Mouse (Mus musculus): ENCODE data around the gene Gm20696. TPM values are rescaled to one million over a fixed set of nuclear protein-coding genes. Genes with fewer than 3 reads are reported as not detected.
A peak's percentile ranks its signal among the peaks of the same experiment; 100 is the strongest.

Gene Gm20696
- total and polyA plus RNA-seq, 3 experiments, result 0.59 TPM; not detected in 2

GRCm38 (mm10) chr6:99374448-99375271 lies 291.9 kb downstream of the Gm20696 start:
- Histone ChIP-seq H3K9ac (ENCODE audit: insufficient read depth, low read depth) (no peak overlapping the region; the same call in 1 of the 2 replicates), H3K9me3 (replicated peaks; ENCODE audit: low read length) (no peaks in the 10 kb centered on the region), H3K36me3 (replicated peaks in 1 of 2; ENCODE audit: control insufficient read depth in 1 of 2, insufficient read depth in 1 of 2, low read length in 1 of 2) (no peaks in the 10 kb centered on the region), H3K4me3 (replicated peaks in 1 of 3; ENCODE audit: low read depth in 2 of 3, low read length in 2 of 3, poor library complexity in 1 of 3) (no peak overlapping the region), H3K27me3 (replicated peaks) (no peaks in the 10 kb centered on the region), H3K27ac (ENCODE audit: insufficient read depth, low read depth) (no peak overlapping the region; the same call in 1 of the 2 replicates), H3K79me2 (replicated peaks; ENCODE audit: control insufficient read depth, extremely low read depth, insufficient read depth, poor library complexity, severe bottlenecking) (no peaks in the 10 kb centered on the region), H3K4me1 (ENCODE audit: control insufficient read depth in 1 of 2, insufficient read depth in 2 of 2) (peaks cover 30 to 62% of the 10 kb centered on the region in 2 experiments), H3K4me2 (ENCODE audit: insufficient read depth, low read depth, poor library complexity, severe bottlenecking) (0 out of 2 replicates have a peak overlapping the region, but pooled peaks have one; percentile 2)
- in situ Hi-C loops (cut with MboI; ENCODE audit: low pct_ligation_motif_present, low pct_unique_long_range_greater_than_20kb, low sequenced_read_pairs), result no loop called here
- dilution Hi-C loops (cut with MboI; ENCODE audit: extremely low pct_ligation_motif_present, extremely low pct_unique_long_range_greater_than_20kb, low sequenced_read_pairs), result no loop called here
- TF ChIP-seq ZNF384 (IDR thresholded peaks at IDR 0.05; ENCODE audit: low read depth, low read length), result peak; percentile 72
- peak; percentile 66; the same call in 1 of the 2 replicates for TF ChIP-seq ETS1 (conservative IDR thresholded peaks at IDR 0.05; ENCODE audit: low read depth, low read length)
- TF ChIP-seq BHLHE40 (IDR thresholded peaks at IDR 0.05; ENCODE audit: low read depth, low read length), result peak; percentile 99
- TF ChIP-seq TBP (conservative IDR thresholded peaks at IDR 0.05; ENCODE audit: low read depth, low read length), result no peak
- peak; percentile 25; the same call in 1 of the 2 replicates for TF ChIP-seq IRF4 (IDR thresholded peaks at IDR 0.05; ENCODE audit: low read depth, low read length)
- peak; percentile 86 for TF ChIP-seq MYC (IDR thresholded peaks at IDR 0.05; ENCODE audit: low read depth, low read length)
- TF ChIP-seq POLR2A (IDR thresholded peaks at IDR 0.05; ENCODE audit: low read depth, low read length), result no peak
- peak; percentile 37; the same call in 1 of the 2 replicates for TF ChIP-seq MAX (IDR thresholded peaks at IDR 0.05; ENCODE audit: low read length)
- no peak for DNase-seq (ENCODE audit: extremely low read depth)

- no peak for DNase-seq (ENCODE audit: extremely low read depth)
- H3K9ac ChIP-seq (ENCODE audit: insufficient read depth, low read depth), result no peak overlapping the region
- in situ Hi-C loops (cut with MboI; ENCODE audit: low pct_ligation_motif_present, low pct_unique_long_range_greater_than_20kb, low sequenced_read_pairs), result no loop called here
- peaks cover 34 to 65% of the 10 kb centered on the region in 2 experiments for H3K4me1 ChIP-seq (ENCODE audit: control insufficient read depth in 1 of 2, insufficient read depth in 2 of 2)
- no peaks in the 10 kb centered on the region for H3K36me3 ChIP-seq (replicated peaks in 1 of 2; ENCODE audit: control insufficient read depth in 1 of 2, insufficient read depth in 1 of 2, low read length in 1 of 2)
- dilution Hi-C loops (cut with MboI; ENCODE audit: extremely low pct_ligation_motif_present, extremely low pct_unique_long_range_greater_than_20kb, low sequenced_read_pairs), result no loop called here
- H3K4me3 ChIP-seq (replicated peaks in 1 of 3; ENCODE audit: low read depth in 2 of 3, low read length in 2 of 3, poor library complexity in 1 of 3), result no peak overlapping the region
- H3K79me2 ChIP-seq (replicated peaks; ENCODE audit: control insufficient read depth, extremely low read depth, insufficient read depth, poor library complexity, severe bottlenecking), result no peaks in the 10 kb centered on the region
- TF ChIP-seq NELFE (IDR thresholded peaks at IDR 0.05; ENCODE audit: low read depth, low read length) (no peak), MAFK (IDR thresholded peaks at IDR 0.05; ENCODE audit: insufficient replicate concordance, low read length) (no peak), MAX (IDR thresholded peaks at IDR 0.05; ENCODE audit: low read length) (no peak), ZNF384 (IDR thresholded peaks at IDR 0.05; ENCODE audit: low read depth, low read length) (no peak), TCF12 (IDR thresholded peaks at IDR 0.05; ENCODE audit: low read depth, low read length) (no peak), MYC (IDR thresholded peaks at IDR 0.05; ENCODE audit: low read depth, low read length) (no peak), ZKSCAN1 (IDR thresholded peaks at IDR 0.05; ENCODE audit: borderline replicate concordance, low read depth, low read length) (no peak)
- no peak overlapping the region for H3K27ac ChIP-seq (ENCODE audit: insufficient read depth, low read depth)
- no peaks in the 10 kb centered on the region for H3K9me3 ChIP-seq (replicated peaks; ENCODE audit: low read length)
- H3K27me3 ChIP-seq (replicated peaks), result no peaks in the 10 kb centered on the region
- no peak overlapping the region for H3K4me2 ChIP-seq (ENCODE audit: insufficient read depth, low read depth, poor library complexity, severe bottlenecking)
These were observed 294.2 kb downstream of the Gm20696 start for GRCm38 (mm10) chr6:99372427-99372826.
